Mouse (Mus musculus) ES-E14 (cell line): ENCODE measurements around the gene Slc25a31. TPM values are rescaled to one million over a fixed set of nuclear protein-coding genes. Genes with fewer than 3 reads are reported as not detected.

Source experiments
- DNase-seq: peaks from one replicate; pipeline ENCODE4 v3.0.0-alpha.2; 2013; ENCODE audit warnings: low read depth, low spot score
- H3K27ac ChIP-seq: 2 replicates; pipeline ENCODE4 v1.5.1; 2012; ENCODE audit warnings: low read depth, mild to moderate bottlenecking, low read length, moderate library complexity, mixed read lengths; ENCODE audit not compliant: poor library complexity, insufficient read depth, severe bottlenecking
- H3K36me3 ChIP-seq: 2 replicates; pipeline ENCODE4 v1.6.1; 2012; ENCODE audit warnings: mild to moderate bottlenecking, low read length, moderate library complexity, mixed read lengths; ENCODE audit not compliant: control insufficient read depth, poor library complexity, insufficient read depth, severe bottlenecking
- H3K4me1 ChIP-seq, 2 experiments: fragments of 150-350 bp in 1 of 2; sonication (generic) in 1 of 2; 2 replicates each; pipeline ENCODE4 v1.6.1; 2012; ENCODE audit warnings: low read length in 2 of 2, mild to moderate bottlenecking in 1 of 2, mixed read lengths in 1 of 2; ENCODE audit not compliant: control insufficient read depth in 2 of 2, insufficient read depth in 2 of 2, poor library complexity in 1 of 2
- H3K4me3 ChIP-seq, 2 experiments: fragments of 150-350 bp in 1 of 2; sonication (generic) in 1 of 2; 2 replicates each; pipeline ENCODE4 v1.5.1; 2012; ENCODE audit warnings: low read length in 2 of 2, low read depth in 1 of 2, mild to moderate bottlenecking in 1 of 2, mixed read lengths in 1 of 2; ENCODE audit not compliant: insufficient read depth in 1 of 2, poor library complexity in 1 of 2, severe bottlenecking in 1 of 2
- H3K9ac ChIP-seq: 2 replicates; pipeline ENCODE4 v1.6.1; 2012; ENCODE audit warnings: low read depth, mild to moderate bottlenecking, low read length, mixed read lengths; ENCODE audit not compliant: poor library complexity, insufficient read depth, severe bottlenecking
- H3K9me3 ChIP-seq: fragments of 150-350 bp; sonication (generic); 2 replicates; pipeline ENCODE4 v1.6.1; 2012; ENCODE audit warnings: low read depth, mild to moderate bottlenecking, low read length; ENCODE audit not compliant: control insufficient read depth, insufficient read depth
- CHD2 ChIP-seq: IDR thresholded peaks from 2 replicates; pipeline ENCODE4 v1.6.1; 2014; ENCODE audit warnings: mild to moderate bottlenecking, low read depth, low read length, inconsistent platforms
- HCFC1 ChIP-seq: IDR thresholded peaks from 2 replicates; pipeline ENCODE4 v1.6.1; 2012; ENCODE audit warnings: low read length, inconsistent platforms, borderline replicate concordance; ENCODE audit not compliant: insufficient read depth
- MAFK ChIP-seq: IDR thresholded peaks from 2 replicates; pipeline ENCODE4 v1.6.1; 2014; ENCODE audit warnings: mild to moderate bottlenecking, low read depth, low read length, inconsistent platforms; ENCODE audit not compliant: insufficient read depth
- ZC3H11A ChIP-seq: IDR thresholded peaks from 2 replicates; pipeline ENCODE4 v1.6.1; 2012; ENCODE audit warnings: low read depth, mild to moderate bottlenecking, inconsistent platforms, low read length, borderline replicate concordance
- ZNF384 ChIP-seq: IDR thresholded peaks from 2 replicates; pipeline ENCODE4 v1.6.1; 2012; ENCODE audit warnings: low read depth, low read length, inconsistent platforms
- in situ Hi-C, 2 experiments: fragments of 600-800 bp; cut with MboI; formaldehyde crosslinking; loops; one replicate each; pipeline ENCODE4 v1.15.1; 2025; ENCODE audit warnings: low sequenced_read_pairs in 2 of 2, inconsistent platforms in 1 of 2; ENCODE audit not compliant: unreplicated experiment in 2 of 2
- total RNA-seq: library from RNA; depleted of rRNA; stranded (reverse); fragments of 300-350 nt; gene quantifications from 2 replicates; pipeline ENCODE4 v1.2.3, GENCODE M21; 2012

Gene Slc25a31
- total RNA-seq, 1 experiment, result 3.2 TPM

- no peak for DNase-seq
- Histone ChIP-seq H3K4me3 (no peak overlapping the region), H3K4me1 (no peaks in the 10 kb centered on the region), H3K9me3 (no peaks in the 10 kb centered on the region), H3K36me3 (no peaks in the 10 kb centered on the region), H3K27ac (no peak overlapping the region), H3K9ac (no peak overlapping the region)
- in situ Hi-C loops, result no loop called here
- TF ChIP-seq ZC3H11A, result no peak
- TF ChIP-seq CHD2, result no peak
- TF ChIP-seq HCFC1, result no peak
- no peak for TF ChIP-seq MAFK
Observed at GRCm38 (mm10) chr3:40668889-40669288, 39.8 kb upstream of the Slc25a31 start.

DNA sequence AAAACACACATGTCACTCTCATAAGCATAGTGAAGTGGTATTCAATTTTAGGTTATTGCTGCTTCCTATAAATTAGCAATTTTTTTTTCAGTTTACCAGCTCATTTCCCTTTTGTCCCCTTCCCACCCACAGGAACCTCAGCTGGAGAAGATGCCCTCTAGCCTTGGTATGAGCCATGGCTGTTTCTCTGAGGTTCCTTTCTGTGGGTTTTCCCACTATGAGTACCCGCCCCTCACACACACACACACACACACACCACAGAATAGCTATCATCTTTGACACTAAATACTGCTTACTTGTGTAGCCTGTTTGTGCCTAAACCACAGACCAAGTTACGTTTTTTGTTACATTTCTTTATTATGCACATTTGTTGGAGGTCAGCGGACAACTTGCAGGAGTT is 39.3 kb upstream of the Slc25a31 start:
- no peak for TF ChIP-seq MAFK
- TF ChIP-seq ZC3H11A, result no peak
- no peak for TF ChIP-seq HCFC1
- no peak for TF ChIP-seq CHD2
- no peak for TF ChIP-seq ZNF384
- H3K4me1 ChIP-seq, result no peaks in the 10 kb centered on the region
- H3K4me3 ChIP-seq, result no peak overlapping the region
- in situ Hi-C loops, result no loop called here
- no peaks in the 10 kb centered on the region for H3K36me3 ChIP-seq
- H3K9ac ChIP-seq, result no peak overlapping the region
- no peaks in the 10 kb centered on the region for H3K9me3 ChIP-seq
- H3K27ac ChIP-seq, result no peak overlapping the region
- DNase-seq, result no peak

- H3K36me3 ChIP-seq, result no peaks in the 10 kb centered on the region
- H3K4me1 ChIP-seq, result no peaks in the 10 kb centered on the region
- no peak overlapping the region for H3K4me3 ChIP-seq
- H3K9ac ChIP-seq, result no peak overlapping the region
- H3K27ac ChIP-seq, result no peak overlapping the region
- H3K9me3 ChIP-seq, result no peaks in the 10 kb centered on the region
- TF ChIP-seq CHD2 (no peak), HCFC1 (no peak), ZNF384 (no peak), MAFK (no peak), ZC3H11A (no peak)
- in situ Hi-C loops, result no loop called here
- DNase-seq, result no peak
Observed at GRCm38 (mm10) chr3:40673515-40673914, 35.1 kb upstream of the Slc25a31 start.

GRCm38 (mm10) chr3:40674873-40675405 is 33.7 kb upstream of the Slc25a31 start:
- DNase-seq, result no peak
- no peak for TF ChIP-seq MAFK
- TF ChIP-seq ZNF384, result no peak
- TF ChIP-seq CHD2, result no peak
- TF ChIP-seq HCFC1, result no peak
- no peak for TF ChIP-seq ZC3H11A
- no peaks in the 10 kb centered on the region for H3K9me3 ChIP-seq
- H3K4me3 ChIP-seq, result no peak overlapping the region
- H3K9ac ChIP-seq, result no peak overlapping the region
- H3K4me1 ChIP-seq, result no peaks in the 10 kb centered on the region
- no peak overlapping the region for H3K27ac ChIP-seq
- no peaks in the 10 kb centered on the region for H3K36me3 ChIP-seq
- in situ Hi-C loops, result no loop called here

GRCm38 (mm10) chr3:40678856-40679255 is 29.8 kb upstream of the Slc25a31 start:
- in situ Hi-C loops, result no loop called here
- H3K36me3 ChIP-seq, result no peaks in the 10 kb centered on the region
- no peaks in the 10 kb centered on the region for H3K9me3 ChIP-seq
- DNase-seq, result no peak
- no peak overlapping the region for H3K27ac ChIP-seq
- TF ChIP-seq ZNF384 (no peak), CHD2 (no peak), MAFK (no peak), HCFC1 (no peak), ZC3H11A (no peak)
- no peak overlapping the region for H3K4me3 ChIP-seq
- H3K9ac ChIP-seq, result no peak overlapping the region
- 0 out of 4 replicates have a peak, but pooled peaks cover 0 to 2% of the 10 kb centered on the region in 2 experiments for H3K4me1 ChIP-seq
